Mouse (Mus musculus) hematopoietic stem cell, adult 5-6 weeks (primary cell): ENCODE measurements around the gene Syndig1. TPM values are rescaled to one million over a fixed set of nuclear protein-coding genes. Genes with fewer than 3 reads are reported as not detected.

Source experiments
- ATAC-seq, 2 experiments: fragments of 125-278 bp in 1 of 2; replicated peaks in 1 of 2; 2 replicates each; pipeline ENCODE4 v1.8.0; 2016 to 2017; ENCODE audit warnings: inconsistent platforms in 2 of 2, mild to moderate bottlenecking in 2 of 2, moderate number of reproducible peaks in 2 of 2, low read depth in 1 of 2, moderate TSS enrichment in 1 of 2; ENCODE audit not compliant: low FRiP score in 2 of 2, poor library complexity in 2 of 2, severe bottlenecking in 2 of 2, insufficient read depth in 1 of 2, low TSS enrichment in 1 of 2
- total RNA-seq: library from RNA; stranded (forward); fragments of 172-1452, 232-1000 nt; gene quantifications from 2 replicates; pipeline ENCODE4 v1.2.3, GENCODE M21; 2017

The Syndig1 gene
- total RNA-seq, 1 experiment from 2014 or later: not detected

- ATAC-seq: no peak
These were observed 32.0 kb downstream of the Syndig1 start for GRCm38 (mm10) chr2:149861002-149861401.

GRCm38 (mm10) chr2:149865914-149866435 is 37.0 kb downstream of the Syndig1 start:
- no peak for ATAC-seq

GRCm38 (mm10) chr2:149870496-149870895 is 41.5 kb downstream of the Syndig1 start:
- ATAC-seq: no peak

GRCm38 (mm10) chr2:149872496-149872895 is 43.5 kb downstream of the Syndig1 start:
- no peak for ATAC-seq

- no peak for ATAC-seq
These were observed 44.3 kb downstream of the Syndig1 start for GRCm38 (mm10) chr2:149873346-149873745.

- no peak for ATAC-seq
These were observed 48.9 kb downstream of the Syndig1 start for GRCm38 (mm10) chr2:149877954-149878353.

GRCm38 (mm10) chr2:149887634-149888033 is 58.6 kb downstream of the Syndig1 start:
- no peak for ATAC-seq

- no peak for ATAC-seq
These were observed 62.6 kb downstream of the Syndig1 start for GRCm38 (mm10) chr2:149891647-149892046.

- ATAC-seq: no peak
These were observed 67.3 kb downstream of the Syndig1 start for GRCm38 (mm10) chr2:149896337-149896736.

GRCm38 (mm10) chr2:149899615-149900014 is 70.6 kb downstream of the Syndig1 start:
- ATAC-seq: no peak

GRCm38 (mm10) chr2:149900606-149901005 is 71.6 kb downstream of the Syndig1 start:
- ATAC-seq: no peak

- no peak for ATAC-seq
These were observed 75.4 kb downstream of the Syndig1 start for GRCm38 (mm10) chr2:149904405-149904804.

- ATAC-seq: no peak
These were observed 77.7 kb downstream of the Syndig1 start for GRCm38 (mm10) chr2:149906694-149907093.

- no peak for ATAC-seq
These were observed 88.2 kb downstream of the Syndig1 start for GRCm38 (mm10) chr2:149917162-149917561.

- no peak for ATAC-seq
These were observed 94.5 kb downstream of the Syndig1 start for GRCm38 (mm10) chr2:149923561-149923960.

- no peak for ATAC-seq
These were observed 96.9 kb downstream of the Syndig1 start for GRCm38 (mm10) chr2:149925911-149926310.

- ATAC-seq: no peak
These were observed 98.0 kb downstream of the Syndig1 start for GRCm38 (mm10) chr2:149927001-149927400.

- no peak for ATAC-seq
These were observed 98.5 kb downstream of the Syndig1 start for GRCm38 (mm10) chr2:149927481-149927880.

GRCm38 (mm10) chr2:149929986-149930385 is 101.0 kb downstream of the Syndig1 start:
- ATAC-seq: no peak

GRCm38 (mm10) chr2:149931111-149931510 is 102.1 kb downstream of the Syndig1 start:
- no peak for ATAC-seq
